Mouse (Mus musculus): Measurements from ENCODE around the gene Srrm4. TPM values are rescaled to one million over a fixed set of nuclear protein-coding genes. Genes with fewer than 3 reads are reported as not detected.
A peak's percentile ranks its signal among the peaks of the same experiment; 100 is the strongest.

The Srrm4 gene
- total RNA-seq, 2 experiments from 2014 or later, result 0.05 to 0.21 TPM

DNA sequence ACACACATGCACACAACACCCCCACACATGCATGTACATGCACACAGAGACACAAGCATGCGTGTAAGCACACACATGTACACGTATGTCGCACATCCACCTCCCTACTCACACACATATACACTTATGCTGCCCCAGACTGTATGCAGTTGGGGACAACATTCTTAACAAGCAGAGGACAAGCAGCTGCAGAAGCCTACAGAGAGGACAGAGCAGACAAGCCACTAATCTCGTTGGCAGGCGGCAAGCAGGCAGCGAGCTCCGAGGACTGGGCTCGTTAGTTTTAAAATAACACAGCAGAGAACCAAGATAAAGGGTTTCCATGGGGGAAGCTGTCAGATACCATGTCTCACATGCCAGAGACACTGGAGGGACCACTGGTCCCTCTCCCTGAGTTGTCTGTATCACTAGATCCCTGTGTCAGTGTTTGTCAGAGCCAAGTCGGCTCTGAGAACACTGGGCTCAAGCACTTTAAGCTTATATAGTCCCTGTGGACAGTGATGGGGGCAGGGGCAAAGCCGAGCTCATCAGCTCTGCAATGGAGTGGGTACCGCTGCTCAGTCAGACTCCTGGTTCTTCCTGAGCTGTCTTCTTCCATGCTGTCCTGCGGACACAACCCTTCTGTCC is 99.7 kb downstream of the Srrm4 start:
- DNase-seq (ENCODE audit: low spot score), result no peak

DNA sequence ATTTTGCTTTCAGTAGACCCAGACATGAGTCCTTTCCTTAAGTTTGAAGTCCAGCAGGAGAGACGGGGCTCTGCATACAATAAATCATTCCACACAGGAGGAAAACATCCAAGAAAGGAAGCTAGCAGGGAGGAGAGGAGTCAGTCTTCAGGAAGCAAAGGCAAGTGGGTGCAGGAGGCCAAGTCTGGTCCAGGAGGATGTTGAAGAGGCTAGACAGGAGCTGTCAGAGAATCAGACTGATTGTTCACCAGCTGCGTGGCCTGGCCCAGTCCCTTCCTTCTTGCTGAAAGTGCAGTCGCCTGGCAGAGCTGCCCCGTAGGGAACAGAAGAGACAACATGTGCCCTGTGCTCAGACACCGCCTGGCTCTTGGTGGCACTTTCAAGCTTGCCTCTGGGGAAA is 100.8 kb downstream of the Srrm4 start:
- DNase-seq (ENCODE audit: low spot score), result no peak

DNA sequence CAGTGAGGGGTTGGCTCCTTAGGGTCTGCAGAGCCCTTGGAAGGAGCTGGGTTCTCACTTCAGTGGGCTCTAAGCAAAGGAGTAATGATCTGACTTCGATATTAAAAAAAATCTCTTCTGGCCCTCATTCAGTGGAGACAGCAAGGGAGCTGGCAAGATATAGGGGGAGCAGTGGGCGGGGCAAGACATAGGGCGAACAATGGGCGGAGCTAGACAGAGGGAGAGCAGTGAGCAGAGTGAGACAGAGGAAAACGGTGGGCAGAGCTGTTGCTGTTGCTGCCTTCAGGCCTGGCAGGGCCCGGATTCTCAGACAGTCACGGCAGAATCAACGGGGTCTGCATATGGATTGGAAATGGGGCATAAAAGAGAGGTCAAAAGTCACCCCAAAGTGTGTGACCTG is 102.0 kb downstream of the Srrm4 start:
- DNase-seq (ENCODE audit: low spot score), result no peak

DNA sequence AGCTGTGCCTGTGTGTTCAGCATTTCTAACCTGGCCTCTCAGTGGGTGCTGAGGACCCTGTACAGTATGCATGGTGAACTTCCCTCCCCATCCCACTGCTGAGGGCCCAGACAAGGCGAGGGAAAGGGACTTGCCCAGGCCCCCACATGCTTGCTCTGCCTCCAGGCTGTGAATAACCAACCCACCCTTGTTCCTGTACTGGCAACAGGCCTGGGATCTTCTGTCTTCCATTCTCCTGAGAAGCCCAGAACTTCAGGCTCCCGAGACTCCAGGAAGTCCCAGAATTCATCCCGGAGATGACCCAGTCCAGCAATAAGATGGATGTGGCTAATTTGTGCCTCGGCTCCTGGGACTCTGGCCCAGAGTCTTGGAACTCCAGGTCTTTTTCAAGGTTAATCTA is 105.5 kb downstream of the Srrm4 start:
- DNase-seq (ENCODE audit: low spot score), result no peak

DNA sequence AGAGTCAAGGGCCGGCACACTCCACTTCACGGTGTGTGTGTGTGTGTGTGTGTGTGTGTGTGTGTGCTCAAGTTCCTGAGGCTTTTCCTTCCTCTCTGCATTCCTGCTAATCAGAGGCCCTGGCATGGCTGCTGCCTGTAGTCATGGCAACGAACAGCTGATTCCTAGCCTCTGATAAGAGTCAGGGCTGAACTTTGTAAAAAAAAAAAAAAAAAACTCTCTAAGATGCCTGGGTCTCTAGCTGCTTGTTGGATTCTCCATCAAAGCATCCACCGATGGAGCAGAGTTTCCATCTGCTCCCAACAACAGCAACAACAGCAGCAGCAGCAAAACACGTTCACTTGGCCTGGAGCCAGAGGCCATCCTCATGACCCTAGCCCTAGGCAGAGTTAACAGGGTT is 106.5 kb downstream of the Srrm4 start:
- DNase-seq (ENCODE audit: low spot score), result no peak

DNA sequence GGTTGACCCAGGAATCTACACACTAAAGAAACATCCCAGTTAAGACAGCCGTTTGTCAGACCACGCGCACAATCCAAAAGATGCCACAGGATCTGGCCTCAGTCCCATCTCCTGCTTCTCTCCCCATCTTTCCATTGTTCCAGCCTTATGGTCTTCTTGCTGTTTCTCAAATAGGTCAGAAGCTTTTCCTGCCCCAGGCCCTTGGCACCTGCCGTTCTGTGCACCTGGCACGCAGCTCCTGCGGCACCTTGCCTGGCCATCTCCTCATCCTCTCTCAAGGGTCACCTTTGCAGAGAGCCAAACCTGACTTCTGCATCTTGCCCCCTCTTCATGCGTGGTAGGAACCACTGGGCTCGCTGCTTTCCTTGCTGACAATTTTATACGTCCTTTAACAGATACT is 107.4 kb downstream of the Srrm4 start:
- no peak for DNase-seq (ENCODE audit: low spot score)

DNA sequence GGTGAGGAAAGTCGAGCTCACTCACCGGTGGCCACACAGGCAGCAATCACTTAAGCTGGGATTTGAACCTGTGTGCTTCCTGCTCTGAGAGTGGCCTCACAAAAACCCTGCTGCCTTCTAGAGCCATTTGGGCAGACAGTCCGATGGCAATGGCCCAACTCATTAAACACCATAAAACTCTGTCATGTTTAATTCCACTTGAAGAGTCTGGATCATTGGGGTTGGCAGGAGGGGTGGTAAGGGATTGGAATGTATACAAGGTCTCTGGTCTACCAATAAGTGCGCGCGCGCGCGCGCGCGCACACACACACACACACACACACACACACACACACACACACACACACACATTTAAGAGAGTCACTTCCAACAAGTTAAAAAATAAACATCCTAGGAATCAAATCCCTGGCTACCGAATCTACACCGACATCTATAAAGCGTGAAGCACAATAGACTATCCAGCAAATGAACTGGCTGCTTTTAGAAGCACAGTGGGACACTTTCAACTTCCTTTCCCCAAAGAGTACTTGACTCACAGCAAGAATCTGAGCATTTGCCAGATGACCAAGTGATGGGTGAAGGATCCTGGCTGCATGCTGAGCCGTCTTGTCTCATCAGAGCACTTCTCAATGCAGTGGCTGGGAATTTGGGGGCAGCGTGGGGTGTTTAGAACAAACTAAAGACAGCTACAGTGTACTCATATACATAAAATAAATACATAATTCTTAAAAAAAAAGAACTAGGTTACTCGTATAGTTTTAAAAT is 112.8 kb downstream of the Srrm4 start:
- no peak for DNase-seq (ENCODE audit: low spot score)

DNA sequence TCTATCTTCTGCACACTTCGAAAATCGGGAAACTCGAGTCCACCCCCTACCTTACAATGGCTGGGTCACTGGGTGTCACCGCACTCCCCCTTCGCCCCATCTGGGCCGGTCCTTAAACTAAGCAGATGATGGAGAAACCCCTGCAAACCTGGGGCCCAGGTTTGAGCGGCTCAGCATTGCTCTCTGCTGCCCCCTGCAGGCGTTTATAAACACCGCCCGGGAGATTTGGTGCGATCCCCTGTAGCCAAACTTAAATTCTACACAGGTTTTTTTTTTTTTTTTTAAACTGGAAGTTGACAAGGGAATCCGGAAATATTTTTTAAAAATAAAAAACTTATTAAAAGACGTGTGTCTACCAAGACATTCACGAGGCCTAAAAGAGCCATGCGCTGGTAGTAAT is 115.6 kb downstream of the Srrm4 start:
- no peak for DNase-seq (ENCODE audit: low spot score)

DNA sequence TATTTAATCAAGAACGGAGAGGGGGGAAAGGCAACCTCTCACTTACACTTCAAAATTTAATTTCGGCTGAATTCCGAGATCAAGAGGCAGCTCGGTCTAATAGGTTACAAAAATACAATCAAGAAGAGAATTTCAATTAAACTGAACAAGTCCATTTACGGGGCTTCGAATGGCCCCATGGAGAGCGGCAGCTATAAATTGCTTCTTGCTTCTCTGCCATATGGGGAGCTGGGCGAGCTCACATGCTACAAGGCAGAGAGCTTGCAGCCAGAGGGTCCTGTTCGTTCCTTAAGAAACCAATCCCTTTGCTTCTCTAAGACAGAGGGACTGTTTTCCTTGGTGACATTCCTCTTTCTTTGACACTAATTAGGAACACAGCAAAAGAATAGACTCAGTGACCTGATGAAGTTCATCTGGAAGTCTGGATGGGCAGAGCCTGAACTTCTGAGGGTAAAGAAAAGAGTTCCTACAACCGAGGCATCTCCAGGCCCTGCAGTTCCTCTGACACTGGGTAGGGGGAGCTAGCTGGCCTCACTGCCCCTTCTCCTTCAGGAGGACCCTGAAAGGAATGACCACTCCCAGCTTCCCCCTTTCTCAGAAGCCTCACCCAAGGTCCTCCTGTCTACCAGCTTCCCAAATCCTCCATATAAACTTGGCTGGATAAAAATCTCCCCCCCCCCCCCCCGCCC is 130.1 kb downstream of the Srrm4 start:
- no peak for DNase-seq (ENCODE audit: low spot score)

DNA sequence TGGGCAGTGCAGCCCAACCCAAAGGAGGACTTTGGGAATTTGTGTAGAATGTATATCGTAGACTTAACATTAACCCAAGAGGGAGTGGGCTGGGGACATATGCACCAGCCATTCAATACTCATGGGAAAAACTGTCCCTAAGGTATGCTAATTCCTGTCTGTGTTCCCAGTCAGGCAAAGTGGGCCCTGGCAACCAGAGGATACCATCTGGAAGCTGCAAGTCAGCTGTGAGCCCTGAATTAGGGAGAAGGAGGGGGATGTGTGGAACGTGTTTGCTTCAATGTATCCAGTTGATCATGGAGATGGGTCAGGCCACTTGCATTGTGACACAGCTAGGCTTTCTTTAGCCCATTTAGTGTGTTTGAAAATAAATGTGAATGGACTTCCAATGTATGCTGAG is 131.6 kb downstream of the Srrm4 start:
- DNase-seq (ENCODE audit: low spot score), result no peak

DNA sequence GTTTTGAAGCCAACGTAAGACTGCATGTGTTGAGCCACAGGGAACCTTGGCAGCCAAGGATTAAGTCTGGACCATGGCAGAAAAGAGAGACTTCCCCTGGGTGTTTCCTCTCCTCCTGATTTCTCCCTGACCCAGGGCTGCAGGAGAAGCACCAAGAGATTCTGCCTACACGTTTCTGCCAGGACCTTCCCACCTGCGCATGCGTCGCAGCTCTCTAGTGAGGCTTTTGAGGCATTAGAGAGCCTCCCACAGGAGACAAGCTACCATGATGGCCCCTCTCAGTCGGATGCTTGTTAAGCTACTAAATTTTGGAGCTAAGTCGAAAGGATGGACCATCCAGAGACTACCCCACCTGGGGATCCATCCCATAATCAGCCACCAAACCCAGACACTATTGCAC is 133.8 kb downstream of the Srrm4 start:
- DNase-seq (ENCODE audit: low spot score), result no peak

DNA sequence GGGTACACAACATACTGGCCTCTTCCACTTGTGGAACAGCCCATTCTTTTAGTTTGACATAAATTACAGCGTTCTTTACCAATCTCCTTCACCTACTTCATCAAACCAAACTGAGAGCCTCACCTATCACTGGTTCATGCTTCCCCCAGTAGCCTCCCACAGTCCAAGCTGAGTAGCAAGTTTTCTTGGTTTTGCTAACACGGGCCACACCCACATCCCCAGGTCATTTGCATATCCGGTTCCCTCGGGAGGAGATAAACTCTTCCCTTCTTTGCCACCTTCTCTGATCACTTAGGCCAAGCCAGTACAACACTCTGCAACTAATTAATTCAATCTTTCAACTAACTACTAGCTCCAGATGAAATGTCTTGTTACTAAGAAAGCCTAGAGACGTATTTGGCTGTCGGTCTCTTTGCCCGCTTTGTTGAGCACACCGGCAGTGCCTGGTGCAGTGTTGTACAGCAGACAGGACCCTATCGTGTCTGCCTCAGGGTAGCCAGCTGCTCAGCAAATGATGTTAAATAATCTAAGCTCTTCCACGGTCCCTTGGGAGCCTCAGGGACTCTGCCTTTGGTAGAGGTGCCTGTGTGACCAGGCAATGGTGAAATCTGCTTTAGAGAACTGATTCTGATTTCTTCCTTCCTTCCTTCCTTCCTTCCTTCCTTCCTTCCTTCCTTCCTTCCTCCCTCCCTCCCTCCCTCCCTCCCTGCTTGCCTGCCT is 134.7 kb downstream of the Srrm4 start:
- no peak for DNase-seq (ENCODE audit: low spot score)

DNA sequence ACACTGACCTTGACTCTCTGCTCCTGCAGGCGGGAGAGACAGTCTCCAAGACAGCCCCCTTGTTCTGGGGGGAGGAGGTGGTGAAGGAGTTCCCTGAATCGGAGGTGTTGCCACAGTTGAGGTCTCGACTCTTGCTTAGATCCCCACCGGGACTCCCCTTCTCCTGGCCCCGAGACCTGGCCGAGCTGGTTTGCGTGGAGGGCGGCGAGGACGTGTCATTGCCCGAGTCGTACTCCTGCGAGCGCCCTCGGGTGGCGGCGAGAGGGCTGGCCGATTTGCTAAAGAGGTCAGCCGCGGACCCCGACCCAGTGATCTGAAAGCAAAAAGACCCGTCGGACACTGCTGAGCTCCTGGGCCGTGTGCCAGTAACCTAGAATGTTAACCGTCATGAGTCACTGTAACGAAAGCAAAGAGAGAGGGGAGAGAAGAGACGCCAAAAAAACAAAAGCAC is 138.2 kb downstream of the Srrm4 start:
- peak; percentile 65 for DNase-seq (ENCODE audit: low spot score)

DNA sequence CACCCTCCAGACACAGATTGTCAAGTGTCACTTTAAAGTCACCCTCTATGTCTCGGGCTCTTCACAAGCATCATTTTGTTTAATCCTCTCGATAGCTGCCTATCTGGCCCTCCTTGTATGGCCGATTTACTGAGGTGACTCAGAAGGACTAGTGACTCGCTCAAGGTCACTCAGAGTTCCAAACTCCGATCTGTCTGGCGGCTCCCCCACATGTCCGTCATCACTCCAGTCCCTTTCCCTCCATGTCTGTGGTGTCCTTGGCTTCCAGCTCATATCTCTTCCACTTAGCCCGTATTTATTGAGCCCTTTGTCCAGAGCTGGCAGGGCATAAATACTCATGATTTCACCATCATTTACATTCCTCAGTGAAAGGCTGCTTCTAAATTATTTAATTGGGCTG is 140.7 kb downstream of the Srrm4 start:
- DNase-seq (ENCODE audit: low spot score), result no peak

DNA sequence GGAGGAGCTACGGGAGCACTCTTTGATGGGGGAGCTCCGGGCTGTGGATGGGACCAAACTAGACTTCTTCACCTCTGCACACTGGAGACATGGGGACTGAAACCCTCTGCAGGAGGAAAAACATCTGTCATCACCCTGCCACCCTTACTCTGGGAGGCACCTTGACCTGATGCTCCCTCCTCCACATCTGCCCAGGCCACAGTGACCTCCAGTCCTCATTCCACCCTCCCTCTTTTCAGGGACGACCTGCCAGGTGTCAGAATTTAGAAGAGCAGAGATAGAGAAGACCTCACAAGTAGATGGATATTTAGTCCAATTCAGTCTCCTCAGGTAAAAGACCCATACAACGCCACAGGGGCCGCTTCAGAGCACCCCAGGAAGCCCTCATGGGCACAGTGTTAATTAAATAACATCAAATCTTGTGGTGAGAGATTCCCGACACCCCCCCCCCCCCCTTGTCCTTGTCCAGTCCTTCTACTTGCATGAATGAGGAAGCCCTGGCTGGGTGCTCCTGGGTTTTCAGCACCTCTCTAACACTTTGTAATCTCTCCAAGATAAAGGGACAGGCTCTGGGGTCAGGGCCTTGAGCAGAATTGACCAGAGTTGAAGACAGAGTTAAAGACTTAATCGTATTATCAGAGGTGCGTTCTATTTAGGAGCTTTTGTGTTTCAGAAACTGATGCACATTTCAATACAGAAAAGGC is 141.9 kb downstream of the Srrm4 start:
- DNase-seq (ENCODE audit: low spot score), result no peak

DNA sequence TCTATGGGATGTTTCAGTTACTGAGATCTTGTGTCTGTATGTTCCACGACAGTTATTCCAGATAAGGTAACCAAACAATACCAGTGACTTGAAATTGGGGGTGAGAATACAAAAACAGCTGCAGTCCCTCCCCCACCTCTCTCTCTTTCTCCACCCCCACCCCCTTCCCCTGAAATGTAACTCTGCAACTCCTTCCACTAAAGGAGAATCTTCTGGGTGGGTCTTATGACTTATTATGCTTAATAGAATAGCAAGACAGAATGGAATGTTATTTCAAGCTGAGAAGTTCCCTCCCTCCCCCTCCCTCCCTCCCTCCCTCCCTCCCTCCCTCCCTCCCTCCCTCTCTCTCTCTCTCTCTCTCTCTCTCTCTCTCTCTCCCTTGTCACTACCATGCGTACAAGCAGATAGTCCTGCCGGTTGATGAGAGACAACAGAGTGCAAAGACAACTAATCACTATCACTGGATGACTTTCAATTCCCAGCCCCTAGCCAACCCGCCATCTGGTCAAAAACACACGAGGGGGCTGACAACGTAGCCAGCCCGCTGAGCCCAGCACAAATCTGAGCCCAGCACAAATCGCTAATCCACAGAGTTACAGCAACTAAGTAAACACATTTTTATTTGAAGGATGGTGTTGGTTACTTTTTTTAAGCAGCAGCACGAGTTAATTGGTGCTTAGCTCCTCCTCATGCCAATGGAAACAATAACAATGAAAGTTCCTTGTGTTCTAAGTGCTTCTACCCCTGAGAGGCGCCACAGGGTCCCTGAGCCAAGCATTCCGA is 143.0 kb downstream of the Srrm4 start:
- DNase-seq (ENCODE audit: low spot score), result no peak

DNA sequence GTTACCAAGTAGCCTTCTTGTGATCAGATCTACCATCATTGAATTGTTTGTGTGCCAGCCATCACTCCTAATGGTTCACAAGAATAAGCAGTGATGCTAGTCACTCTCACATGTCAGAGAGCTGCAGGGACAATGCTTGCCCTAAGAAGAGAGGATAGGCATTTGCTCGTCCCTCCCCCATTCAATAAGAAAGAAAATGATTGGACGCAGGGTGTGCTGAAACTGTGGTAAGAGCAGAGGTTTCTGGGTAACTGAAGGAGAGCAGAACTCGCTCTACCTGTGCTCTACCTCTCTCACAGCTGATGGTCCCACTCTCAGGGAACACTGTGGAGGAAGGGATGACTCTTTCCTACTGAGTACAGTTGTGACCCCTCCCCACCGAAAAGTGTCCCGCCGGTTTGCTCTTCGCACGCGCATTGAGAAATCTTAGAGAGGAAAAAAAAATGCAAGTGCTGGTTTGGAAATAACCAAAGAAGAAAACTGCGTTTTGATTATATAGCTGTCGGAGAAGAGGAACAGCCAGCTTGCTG is 143.7 kb downstream of the Srrm4 start:
- DNase-seq (ENCODE audit: low spot score), result no peak

DNA sequence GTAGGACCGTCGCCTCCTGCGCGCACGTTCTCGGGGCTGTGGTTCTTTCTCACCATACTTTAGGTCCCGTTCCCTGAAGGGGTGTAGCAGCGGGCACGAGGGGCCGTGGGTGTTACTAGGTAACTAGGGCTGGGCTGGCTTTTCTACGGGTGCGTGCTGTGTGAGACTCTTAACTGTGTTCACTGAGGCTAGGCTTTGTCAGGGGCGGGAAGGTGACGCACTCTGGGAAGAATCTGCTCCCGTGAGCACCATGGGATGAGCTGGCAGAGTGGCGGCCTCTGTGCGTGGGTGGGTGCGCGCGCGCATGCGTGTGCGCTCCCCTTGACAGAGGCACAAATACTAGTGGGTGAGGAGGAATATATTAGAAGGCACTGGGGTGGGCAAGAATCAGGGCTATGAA is 145.1 kb downstream of the Srrm4 start:
- no peak for DNase-seq (ENCODE audit: low spot score)

DNA sequence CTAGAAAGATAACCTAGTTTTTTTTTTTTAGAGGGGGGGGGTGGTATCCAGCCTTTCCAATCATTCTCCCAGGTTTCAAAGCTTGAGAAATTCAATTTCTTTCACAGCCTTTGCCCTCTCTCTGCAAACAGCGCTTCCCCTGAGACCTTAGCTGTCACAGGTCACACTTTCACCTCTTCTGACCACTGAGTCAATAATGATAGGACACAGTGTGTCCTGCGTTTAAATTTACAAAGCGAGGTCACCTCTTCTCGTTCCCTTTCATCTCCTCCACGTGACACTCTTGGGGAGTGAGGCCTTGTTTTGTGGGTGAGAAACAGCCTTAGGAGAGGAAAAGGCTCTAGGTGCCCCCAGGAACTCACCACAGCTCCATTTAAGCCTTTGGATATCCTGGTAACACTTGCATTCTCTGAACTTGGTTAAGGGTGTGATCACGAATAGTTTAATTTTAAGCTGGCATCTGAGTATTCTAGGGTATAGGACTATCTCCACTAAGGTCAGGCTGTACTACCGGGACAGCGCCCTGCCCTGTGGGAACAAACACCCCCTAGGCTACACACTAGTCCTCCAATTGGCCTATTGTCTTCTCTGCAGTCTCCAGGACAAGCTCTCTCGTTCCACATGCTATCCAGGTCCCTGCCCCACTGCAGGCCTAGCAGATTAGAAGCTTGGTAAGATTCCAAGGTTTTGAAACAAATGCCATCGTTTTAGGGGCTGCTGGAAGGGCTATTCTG is 145.8 kb downstream of the Srrm4 start:
- DNase-seq (ENCODE audit: low spot score), result no peak

DNA sequence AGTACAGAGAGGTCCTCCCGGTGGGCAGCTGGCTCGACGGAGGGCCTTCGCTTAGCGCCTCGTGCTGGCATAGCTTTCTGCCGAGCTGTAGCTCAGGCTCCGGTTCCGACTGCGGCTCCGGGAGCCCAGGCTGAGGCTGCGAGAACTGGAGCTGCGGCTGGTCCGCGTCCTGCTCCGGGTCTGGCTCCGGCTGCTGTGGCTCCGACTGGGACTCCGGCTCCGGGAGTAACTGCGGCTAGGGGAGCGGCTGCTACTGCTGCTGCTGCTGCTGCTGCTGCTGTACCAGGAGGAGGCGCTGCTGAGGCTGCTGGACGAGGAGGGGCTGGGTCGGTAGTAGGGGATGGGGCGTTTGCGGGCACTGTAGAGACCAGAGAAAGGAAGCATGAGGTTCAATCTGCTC is 147.1 kb downstream of the Srrm4 start:
- DNase-seq (ENCODE audit: low spot score), result peak; percentile 61

All from gastrocnemius, adult 18-20 months (tissue).